Mouse (Mus musculus) right cerebral cortex, postnatal 36 days (tissue): ENCODE results near the gene 2200002D01Rik.

Experiments used
- DNase-seq, 2 experiments: peaks; one replicate each; pipeline ENCODE4 v3.0.0; 2022; ENCODE audit warnings: low spot score in 2 of 2, mixed read lengths in 1 of 2

Gene 2200002D01Rik

DNA sequence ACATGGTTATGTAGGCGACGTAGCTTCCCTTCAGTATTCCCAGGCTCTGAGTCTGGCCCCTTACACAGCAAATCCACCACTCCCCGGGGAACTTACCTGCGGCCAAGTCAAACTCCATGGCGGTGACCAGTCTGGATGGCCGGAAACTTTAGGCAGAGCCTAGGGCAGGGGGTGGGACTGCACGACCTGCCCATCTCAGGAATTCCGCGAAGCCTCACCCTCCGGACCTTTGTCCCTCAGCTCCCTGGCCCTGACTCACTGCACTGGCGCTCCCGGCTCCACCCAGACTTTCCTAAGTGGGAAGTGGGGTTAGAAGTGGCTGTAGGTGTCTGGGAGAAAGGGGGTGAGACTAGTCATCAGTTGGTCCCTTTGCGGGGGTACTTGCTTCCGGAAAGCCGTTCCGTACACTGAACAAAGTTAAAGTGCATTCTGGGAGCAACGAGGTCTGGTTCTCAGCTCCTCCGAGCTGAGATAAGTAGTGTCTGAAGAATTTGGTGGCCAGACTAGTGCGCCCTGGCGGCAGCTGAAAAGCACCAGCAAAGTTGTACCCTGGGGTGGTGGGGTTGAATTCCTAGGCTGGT is at the start of gene 2200002D01Rik:
Gene 2200002D01Rik (minus strand): TSS at position 206 of the 581 bp plus-strand sequence.
- DNase-seq = no peak

DNA sequence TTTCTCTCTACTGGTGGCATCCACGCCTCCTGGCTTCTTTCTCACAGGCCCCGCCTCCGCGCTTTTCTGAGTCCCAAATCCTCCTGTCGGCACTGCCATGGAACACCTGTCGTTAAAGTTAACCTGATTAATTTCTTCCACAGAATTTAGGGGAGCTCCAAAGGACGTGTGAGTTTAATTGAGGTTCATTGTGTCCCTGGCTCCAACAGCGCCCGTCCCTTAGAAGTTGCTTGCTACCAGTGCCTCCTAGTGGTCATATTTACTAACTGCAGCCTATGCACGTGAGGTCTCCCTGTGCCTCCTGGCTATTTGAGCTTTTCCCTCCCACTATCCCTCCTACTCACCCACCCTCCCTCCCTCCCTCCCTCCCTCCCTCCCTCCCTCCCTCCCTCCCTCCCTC is 48.7 kb upstream of the 2200002D01Rik start:
- no peak for DNase-seq

DNA sequence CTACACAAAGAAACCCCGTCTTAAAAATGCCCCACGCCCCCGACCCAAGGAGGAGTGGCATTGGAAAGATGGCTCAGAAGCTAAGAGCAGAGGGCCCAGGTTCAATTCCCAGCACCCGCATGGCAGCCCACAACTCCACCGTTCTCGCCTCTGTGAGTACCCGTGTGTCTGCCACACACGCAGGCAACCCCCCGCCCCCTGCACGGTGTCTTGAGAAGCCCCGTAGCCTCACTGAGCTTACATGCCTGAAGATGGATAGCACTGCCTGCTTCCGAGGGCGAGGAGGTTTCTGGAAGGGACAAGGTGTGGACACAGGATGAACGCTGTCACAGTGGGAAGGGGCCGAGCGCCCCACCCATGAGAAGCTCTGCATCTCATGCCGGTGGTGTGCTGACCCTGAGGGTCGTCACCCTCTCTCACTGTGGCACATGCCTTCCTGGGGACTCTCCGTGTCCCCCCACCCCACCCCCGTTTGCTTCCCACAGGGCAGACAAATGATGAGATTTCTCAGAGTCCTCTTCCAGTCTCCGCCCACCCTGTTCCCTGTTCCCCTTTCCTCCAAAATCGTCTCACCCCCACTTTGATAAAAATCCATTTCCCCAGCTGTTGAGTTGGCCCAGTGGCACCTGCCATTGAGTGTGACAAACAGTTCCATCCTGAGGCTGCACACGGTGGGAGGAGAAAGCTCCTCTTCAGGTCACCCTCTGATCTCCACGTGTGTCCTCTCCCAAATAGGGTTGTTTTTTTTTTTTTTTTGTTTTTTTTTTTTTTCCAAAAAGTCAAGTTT is 47.8 kb upstream of the 2200002D01Rik start:
- DNase-seq = no peak

- no peak for DNase-seq
Observed at GRCm38 (mm10) chr7:29294111-29294761, 46.0 kb upstream of the 2200002D01Rik start.

DNA sequence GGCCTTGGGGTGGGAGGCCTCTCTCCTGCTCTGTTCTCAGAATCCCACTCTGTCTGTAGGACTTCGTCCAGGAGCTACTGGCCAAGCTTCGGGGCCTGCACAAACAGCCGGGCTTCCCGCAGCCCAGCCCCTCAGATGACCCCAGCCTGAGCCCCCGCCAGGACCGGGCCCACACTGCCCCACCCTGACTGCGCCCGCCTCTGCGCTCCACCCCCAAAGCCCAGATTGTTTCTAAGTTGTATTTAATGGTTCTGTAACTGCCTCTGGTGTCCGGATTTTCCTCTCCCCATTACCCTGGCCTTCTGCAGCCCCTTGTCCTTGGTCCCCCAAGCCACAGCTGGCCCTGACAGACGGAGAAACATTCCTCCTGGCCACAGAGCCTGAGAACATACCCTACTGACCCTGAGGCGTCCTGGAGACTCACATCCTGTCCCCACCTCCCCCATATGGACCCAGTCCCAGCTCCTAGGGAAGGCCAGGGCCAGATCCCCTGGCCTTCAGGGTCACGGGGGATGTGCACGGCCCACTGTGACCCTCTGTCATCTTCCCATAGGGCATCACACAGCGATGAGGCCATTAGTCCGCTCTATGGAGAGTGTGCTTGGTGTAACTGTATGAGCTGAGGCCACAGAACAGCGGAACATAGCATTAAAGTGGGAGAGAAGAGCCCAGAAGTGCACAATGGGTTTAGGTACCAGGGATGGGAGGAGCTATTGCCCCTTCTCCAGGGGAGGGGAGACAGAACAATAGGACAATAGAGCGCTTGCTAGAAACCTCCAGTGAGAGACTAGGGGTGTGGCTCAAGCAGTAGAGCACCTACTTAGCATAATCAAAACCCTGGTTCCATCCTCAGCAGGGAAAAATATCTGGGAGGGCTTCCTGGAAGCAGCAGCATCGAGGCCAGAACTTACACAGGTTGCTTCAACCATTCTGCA is 45.1 kb upstream of the 2200002D01Rik start:
- no peak for DNase-seq

DNA sequence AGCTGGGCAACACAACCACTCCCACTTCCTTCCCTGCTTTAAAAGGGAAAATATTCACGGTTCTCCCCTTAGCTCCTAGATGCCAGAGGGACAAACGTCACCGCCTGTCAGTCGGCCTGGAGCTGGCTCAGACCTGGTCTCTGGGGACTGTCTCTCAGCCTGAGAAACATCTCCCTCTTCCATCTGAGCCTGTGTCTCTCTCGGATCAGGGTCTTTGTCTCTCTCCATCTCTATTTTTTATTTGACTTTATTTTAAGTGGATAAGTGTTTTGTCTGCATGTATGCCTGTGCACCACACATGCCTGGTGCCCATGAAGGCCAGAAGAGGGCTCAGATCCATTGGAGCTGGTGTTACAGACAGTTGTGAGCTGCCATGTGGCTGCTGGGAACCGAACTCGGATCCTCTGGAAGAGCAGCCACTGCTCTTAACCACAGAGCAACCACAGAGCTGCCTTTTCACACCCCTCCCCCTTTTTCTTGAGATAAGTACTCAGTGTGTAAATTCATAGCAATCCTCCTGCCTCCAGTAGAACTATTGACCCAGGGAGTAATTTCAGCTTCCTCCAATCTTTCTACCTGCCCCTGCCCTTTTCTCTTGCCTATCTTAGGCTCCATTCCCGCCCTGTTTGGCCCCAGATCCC is 44.3 kb upstream of the 2200002D01Rik start:
- no peak for DNase-seq

GRCm38 (mm10) chr7:29291616-29292457 is 43.6 kb upstream of the 2200002D01Rik start:
- no peak for DNase-seq

DNA sequence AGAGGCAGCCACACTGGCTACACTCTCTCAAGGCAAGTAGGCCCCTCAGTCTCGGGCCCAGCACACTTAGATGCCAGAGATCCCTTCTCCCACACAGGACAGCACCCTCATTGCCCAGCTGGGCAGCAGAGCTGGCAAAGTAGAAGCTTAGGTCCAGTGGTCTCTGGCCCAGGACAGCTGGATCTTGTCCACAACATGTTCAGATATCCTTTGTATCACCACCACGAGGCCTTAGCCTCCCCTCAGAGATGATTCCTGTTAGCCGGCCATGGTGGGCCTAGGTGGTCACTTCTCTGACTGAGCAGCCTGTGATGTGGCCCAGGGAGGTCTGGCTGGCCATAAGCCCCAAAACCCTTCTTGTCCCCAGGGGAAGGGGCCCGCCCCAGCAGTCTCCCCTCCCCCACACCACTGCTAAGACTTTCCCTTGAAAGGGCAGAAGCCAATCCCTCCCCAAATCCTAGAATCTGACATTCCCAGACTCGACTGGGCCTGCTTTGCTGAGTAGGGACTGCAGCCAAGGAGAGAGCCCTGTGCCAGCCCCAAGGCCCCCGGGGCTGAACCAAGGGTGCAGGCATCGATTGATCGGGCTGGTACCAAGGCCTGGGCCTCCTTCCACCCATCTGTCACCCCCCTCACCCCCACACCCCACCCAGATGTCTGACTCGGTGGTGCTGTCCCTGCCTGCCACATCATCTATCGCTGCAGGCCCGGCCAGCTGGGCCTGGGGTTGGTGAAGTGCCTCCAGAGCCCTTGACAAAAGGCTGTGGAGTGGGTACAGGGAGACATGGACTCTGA is 42.6 kb upstream of the 2200002D01Rik start:
- DNase-seq = no peak

DNA sequence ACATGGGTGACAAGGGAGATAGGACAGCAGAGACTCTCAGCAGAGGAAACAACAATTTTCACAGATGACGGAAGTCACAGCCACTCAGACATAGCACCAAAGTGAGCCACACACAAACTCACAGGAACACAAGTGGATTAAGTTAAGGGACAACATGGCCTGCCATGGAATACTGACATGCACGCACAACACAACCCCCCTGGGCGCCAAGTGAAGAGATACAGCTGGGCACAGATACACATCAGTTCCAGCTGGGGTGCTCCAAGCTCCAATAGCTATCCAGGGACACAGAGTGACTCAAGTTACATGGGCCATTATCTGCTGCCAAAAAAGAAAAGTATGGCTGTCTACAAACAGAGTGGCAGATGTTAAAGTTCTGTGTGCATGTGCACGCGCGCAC is 41.6 kb upstream of the 2200002D01Rik start:
- DNase-seq = no peak

- no peak for DNase-seq
Observed at GRCm38 (mm10) chr7:29288942-29289638, 40.8 kb upstream of the 2200002D01Rik start, which contains the start of gene Ppp1r14a. TSS of gene Ppp1r14a (plus strand) at chr7:29289308.

DNA sequence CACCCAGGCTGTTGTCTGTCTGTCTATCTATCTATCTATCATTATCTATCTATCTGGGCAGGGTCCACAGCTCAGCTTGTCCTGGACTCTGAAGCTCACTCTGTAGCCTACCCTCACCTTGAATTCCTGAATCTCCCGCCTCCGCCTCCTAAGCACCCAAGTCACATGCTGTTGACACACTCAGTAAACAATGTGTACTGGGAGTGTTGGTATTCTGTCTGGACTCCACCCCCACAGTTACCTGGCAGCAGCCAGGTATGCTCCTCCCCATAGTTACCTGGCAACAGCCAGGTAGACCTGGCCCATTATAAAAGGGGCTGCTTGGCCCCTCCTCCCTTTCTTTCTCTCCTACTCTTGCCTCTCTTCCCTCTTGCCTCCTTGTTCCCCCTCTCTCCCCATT is 39.8 kb upstream of the 2200002D01Rik start:
- no peak for DNase-seq

- DNase-seq = no peak
Observed at GRCm38 (mm10) chr7:29287481-29287880, 39.2 kb upstream of the 2200002D01Rik start.

- DNase-seq = no peak
Observed at GRCm38 (mm10) chr7:29284523-29284922, 36.3 kb upstream of the 2200002D01Rik start.

- no peak for DNase-seq
Observed at GRCm38 (mm10) chr7:29283876-29284275, 35.6 kb upstream of the 2200002D01Rik start.

DNA sequence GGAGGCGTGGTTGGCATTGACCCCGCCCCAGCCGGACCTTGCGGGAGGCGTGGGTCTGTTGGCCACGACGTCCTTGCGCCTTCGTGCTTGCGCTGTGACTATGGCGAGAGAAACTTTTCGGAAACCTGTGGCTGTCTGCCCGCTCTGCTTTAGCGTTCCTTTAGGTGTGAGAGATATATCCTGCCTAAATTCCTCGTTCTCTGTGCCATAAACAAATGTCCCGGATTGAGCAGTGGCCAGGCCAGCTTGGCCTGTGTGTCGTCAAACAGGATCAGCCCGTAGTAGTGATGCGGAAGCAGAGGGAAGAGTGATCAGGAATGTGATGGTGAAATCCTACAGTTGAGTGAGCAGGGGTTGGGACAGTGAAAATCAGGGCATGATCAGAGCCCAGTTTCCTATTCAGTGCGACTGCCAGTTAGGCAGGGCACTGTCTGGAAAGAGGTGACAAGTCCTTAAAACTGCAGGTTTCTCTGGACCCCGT is 33.8 kb upstream of the 2200002D01Rik start:
- DNase-seq = no peak

DNA sequence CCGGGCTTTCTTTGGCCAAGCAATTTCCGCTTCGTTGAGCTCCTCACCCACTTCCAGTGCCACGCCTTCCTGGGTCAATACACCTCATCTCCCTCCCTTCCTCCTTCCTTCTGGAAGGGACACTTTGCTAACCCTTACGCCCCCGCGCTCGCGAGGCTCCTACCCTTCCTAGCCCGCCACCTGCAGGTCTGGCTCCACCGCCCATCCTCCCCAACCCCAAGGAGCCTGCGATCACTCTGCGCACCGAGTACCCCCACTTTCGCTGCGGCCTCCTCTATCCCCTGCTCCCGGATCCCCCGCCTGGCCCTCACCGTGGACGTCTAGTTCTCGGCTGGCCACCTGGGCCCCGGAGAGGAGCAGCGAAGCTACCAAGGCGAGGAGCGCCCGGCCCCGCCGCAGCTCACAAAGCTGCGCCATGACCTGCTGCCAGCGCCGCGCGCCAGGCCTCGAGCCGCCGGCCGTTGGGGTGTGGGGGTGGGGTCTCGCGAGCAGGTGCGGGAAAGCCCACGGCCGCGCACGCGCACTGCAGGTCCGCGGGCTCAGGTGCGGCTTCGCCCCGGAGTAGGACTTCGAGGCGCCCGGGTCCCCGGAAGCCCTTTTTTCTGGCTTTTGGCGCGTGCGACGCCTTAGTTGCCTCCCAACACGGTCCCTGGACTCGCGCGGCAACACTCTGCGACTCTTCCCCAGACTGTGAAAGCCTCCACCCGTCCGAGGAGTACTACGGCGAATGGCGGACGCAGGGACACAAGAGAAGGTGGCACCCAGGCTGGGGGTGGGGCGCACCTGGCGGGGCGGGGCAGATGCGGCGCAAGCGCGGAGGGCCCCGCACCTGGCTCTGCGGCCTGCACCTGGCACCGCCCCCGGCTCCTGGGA is 33.2 kb upstream of the 2200002D01Rik start, which contains the start of gene Spint2:
Gene Spint2 (minus strand): TSS at position 712 of the 873 bp plus-strand sequence.
- no peak for DNase-seq

DNA sequence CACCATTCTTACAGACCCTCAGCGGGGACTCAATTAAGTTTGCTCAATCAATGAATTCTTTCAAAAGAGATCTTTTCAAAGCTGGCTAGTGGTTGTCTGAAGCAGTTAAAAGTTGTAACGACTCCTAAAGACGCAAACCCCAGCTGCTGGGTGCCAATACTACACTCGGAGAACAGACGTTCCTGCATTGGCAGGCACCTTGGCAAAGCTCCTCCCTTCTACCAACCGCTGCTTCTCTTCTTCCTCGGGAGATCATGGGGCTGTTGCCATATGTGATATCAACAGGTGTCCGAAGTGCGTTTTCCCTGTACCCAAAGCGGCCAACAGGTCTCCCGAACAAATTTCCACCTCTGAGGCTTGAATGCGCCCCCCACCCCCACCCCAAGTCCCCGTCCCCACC is 32.5 kb upstream of the 2200002D01Rik start:
- DNase-seq = no peak

DNA sequence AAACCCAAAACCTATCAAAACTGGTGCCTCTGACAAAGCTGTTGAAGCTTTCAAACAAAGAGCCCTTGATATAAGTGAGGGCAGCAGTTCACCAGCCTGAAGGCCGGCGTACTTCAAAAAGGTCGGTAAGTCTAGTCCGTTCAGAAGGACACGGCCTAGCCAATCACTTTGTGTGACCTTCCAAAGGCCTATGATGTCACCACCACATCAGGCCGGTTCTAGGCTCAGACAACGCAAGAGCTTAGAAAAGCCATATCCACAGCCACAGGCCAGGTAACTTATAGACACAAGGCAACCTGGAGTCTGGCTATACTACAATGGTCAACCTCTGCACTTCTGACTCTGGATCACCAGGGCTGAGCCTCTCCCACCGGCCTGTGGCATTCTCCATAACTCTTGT is 31.7 kb upstream of the 2200002D01Rik start:
- no peak for DNase-seq
